Mouse (Mus musculus): Measurements from ENCODE around the gene Gcsh. TPM values are rescaled to one million over a fixed set of nuclear protein-coding genes. Genes with fewer than 3 reads are reported as not detected.

Gcsh gene
- 174 and 176 TPM in 2 replicates for polyA plus RNA-seq (2014; fragmentation: Nextera tagmentation; extraction: Ambion mirVana)

- under 1% methylated on average over 56 of the region's 56 CpGs for WGBS
- peaks cover 9% of the 10 kb centered on the region; the same call in 1 of the 2 replicates for H3K36me3 ChIP-seq (ENCODE audit: control insufficient read depth, insufficient read depth, low read length)
- no peaks in the 10 kb centered on the region for H3K27me3 ChIP-seq (replicated peaks; ENCODE audit: control insufficient read depth, insufficient read depth, low read length)
- peaks cover 11% of the 10 kb centered on the region for H3K4me1 ChIP-seq (replicated peaks; ENCODE audit: control insufficient read depth, insufficient read depth, low read length)
- H3K4me2 ChIP-seq (ENCODE audit: low read length): peak within 1 kb of the TSS; percentile 63
- no peaks in the 10 kb centered on the region for H3K9me3 ChIP-seq (ENCODE audit: control insufficient read depth, low read length)
- ATAC-seq (replicated peaks; ENCODE audit: low FRiP score, low TSS enrichment, low read depth) (peak; percentile 100), DNase-seq (ENCODE audit: low spot score) (peak; percentile 97)
- H3K4me3 ChIP-seq (ENCODE audit: low read depth, low read length): peak within 1 kb of the TSS; percentile 63
- peak within 1 kb of the TSS; percentile 61 for H3K9ac ChIP-seq (ENCODE audit: low read length)
- H3K27ac ChIP-seq (ENCODE audit: low read depth): peak within 1 kb of the TSS; percentile 44; the same call in 1 of the 2 replicates
Observed at GRCm38 (mm10) chr8:116993095-116993867, at the start of gene Gcsh. Gene Gcsh (minus strand): TSS chr8:116993537.

GRCm38 (mm10) chr8:117039843-117040242 is 46.5 kb upstream of the Gcsh start:
- Histone ChIP-seq H3K4me1 (replicated peaks; ENCODE audit: control insufficient read depth, insufficient read depth, low read length) (no peaks in the 10 kb centered on the region), H3K9me3 (ENCODE audit: control insufficient read depth, low read length) (no peaks in the 10 kb centered on the region), H3K27ac (ENCODE audit: low read depth) (no peak overlapping the region), H3K4me3 (ENCODE audit: low read depth, low read length) (no peak overlapping the region), H3K9ac (ENCODE audit: low read length) (no peak overlapping the region), H3K36me3 (ENCODE audit: control insufficient read depth, insufficient read depth, low read length) (no peaks in the 10 kb centered on the region), H3K27me3 (replicated peaks; ENCODE audit: control insufficient read depth, insufficient read depth, low read length) (no peaks in the 10 kb centered on the region), H3K4me2 (ENCODE audit: low read length) (no peak overlapping the region)
- DNase-seq (ENCODE audit: low spot score) (no peak), ATAC-seq (replicated peaks; ENCODE audit: low FRiP score, low TSS enrichment, low read depth) (no peak)
- WGBS: 79% methylated on average over 7 of the region's 7 CpGs

DNA sequence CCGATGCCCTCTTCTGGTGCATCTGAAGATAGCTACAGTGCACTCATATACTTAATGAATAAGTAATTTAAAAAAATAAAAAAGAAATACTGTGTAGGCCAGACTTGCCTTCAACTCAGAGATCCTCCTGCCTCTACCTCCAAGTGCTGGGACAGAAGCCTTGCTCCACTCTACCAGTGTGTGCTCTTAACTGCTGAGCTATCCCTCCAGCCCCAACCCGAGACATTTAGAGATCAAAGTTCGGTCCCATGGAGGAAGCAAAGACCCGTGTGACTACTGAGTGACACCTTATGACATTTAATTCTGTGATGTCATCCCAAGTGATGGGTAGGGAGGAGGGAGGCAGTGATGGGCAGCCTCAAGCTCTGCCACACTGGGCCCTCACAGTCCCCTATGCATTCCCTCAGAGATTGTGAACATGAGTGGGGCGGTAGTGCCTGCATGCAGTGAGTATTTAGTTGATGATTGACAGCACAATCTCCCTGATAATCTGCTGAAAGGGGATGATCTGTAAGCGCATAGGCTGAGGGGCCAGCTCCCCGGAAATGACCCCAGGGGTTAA is 44.1 kb upstream of the Gcsh start:
- Histone ChIP-seq H3K9ac (ENCODE audit: low read length) (no peak overlapping the region), H3K4me3 (ENCODE audit: low read depth, low read length) (no peak overlapping the region), H3K4me1 (replicated peaks; ENCODE audit: control insufficient read depth, insufficient read depth, low read length) (no peaks in the 10 kb centered on the region), H3K9me3 (ENCODE audit: control insufficient read depth, low read length) (no peaks in the 10 kb centered on the region), H3K36me3 (ENCODE audit: control insufficient read depth, insufficient read depth, low read length) (no peaks in the 10 kb centered on the region), H3K4me2 (ENCODE audit: low read length) (no peak overlapping the region), H3K27ac (ENCODE audit: low read depth) (no peak overlapping the region), H3K27me3 (replicated peaks; ENCODE audit: control insufficient read depth, insufficient read depth, low read length) (no peaks in the 10 kb centered on the region)
- DNase-seq (ENCODE audit: low spot score) (no peak), ATAC-seq (replicated peaks; ENCODE audit: low FRiP score, low TSS enrichment, low read depth) (no peak)
- 83% methylated on average over 7 of the region's 7 CpGs for WGBS

DNA sequence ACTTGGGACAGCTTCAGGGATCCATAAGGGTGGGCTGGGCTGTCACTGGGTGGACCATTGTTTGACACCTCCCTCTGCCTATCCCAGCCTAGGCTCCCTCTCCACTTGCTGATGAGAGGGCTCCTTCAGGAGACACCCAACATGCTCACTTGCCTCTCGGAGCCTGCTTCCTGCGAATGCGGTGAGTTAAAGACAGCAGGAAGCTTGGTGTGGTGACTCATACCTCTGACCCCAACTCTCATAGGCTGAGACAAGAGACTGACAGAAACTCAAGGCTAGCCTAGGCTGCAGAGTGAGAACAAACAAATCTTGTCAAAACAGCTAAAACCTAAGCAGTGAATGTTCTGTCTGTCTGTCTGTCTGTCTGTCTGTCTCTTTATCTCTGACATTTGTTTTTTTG is 40.1 kb upstream of the Gcsh start:
- DNase-seq (ENCODE audit: low spot score): no peak
- no peak for ATAC-seq (replicated peaks; ENCODE audit: low FRiP score, low TSS enrichment, low read depth)
- Histone ChIP-seq H3K27me3 (replicated peaks; ENCODE audit: control insufficient read depth, insufficient read depth, low read length) (no peaks in the 10 kb centered on the region), H3K36me3 (ENCODE audit: control insufficient read depth, insufficient read depth, low read length) (no peaks in the 10 kb centered on the region), H3K4me2 (ENCODE audit: low read length) (no peak overlapping the region), H3K27ac (ENCODE audit: low read depth) (no peak overlapping the region), H3K4me3 (ENCODE audit: low read depth, low read length) (no peak overlapping the region), H3K9ac (ENCODE audit: low read length) (no peak overlapping the region), H3K4me1 (replicated peaks; ENCODE audit: control insufficient read depth, insufficient read depth, low read length) (no peaks in the 10 kb centered on the region), H3K9me3 (ENCODE audit: control insufficient read depth, low read length) (no peaks in the 10 kb centered on the region)
- WGBS: 71% methylated on average over 3 of the region's 3 CpGs

GRCm38 (mm10) chr8:117032609-117033008 is 39.3 kb upstream of the Gcsh start:
- WGBS: 78% methylated on average over 8 of the region's 8 CpGs
- Histone ChIP-seq H3K9me3 (ENCODE audit: control insufficient read depth, low read length) (no peaks in the 10 kb centered on the region), H3K36me3 (ENCODE audit: control insufficient read depth, insufficient read depth, low read length) (no peaks in the 10 kb centered on the region), H3K4me2 (ENCODE audit: low read length) (no peak overlapping the region), H3K27me3 (replicated peaks; ENCODE audit: control insufficient read depth, insufficient read depth, low read length) (no peaks in the 10 kb centered on the region), H3K27ac (ENCODE audit: low read depth) (no peak overlapping the region), H3K9ac (ENCODE audit: low read length) (no peak overlapping the region), H3K4me3 (ENCODE audit: low read depth, low read length) (no peak overlapping the region), H3K4me1 (replicated peaks; ENCODE audit: control insufficient read depth, insufficient read depth, low read length) (no peaks in the 10 kb centered on the region)
- no peak for DNase-seq (ENCODE audit: low spot score)
- no peak for ATAC-seq (replicated peaks; ENCODE audit: low FRiP score, low TSS enrichment, low read depth)

DNA sequence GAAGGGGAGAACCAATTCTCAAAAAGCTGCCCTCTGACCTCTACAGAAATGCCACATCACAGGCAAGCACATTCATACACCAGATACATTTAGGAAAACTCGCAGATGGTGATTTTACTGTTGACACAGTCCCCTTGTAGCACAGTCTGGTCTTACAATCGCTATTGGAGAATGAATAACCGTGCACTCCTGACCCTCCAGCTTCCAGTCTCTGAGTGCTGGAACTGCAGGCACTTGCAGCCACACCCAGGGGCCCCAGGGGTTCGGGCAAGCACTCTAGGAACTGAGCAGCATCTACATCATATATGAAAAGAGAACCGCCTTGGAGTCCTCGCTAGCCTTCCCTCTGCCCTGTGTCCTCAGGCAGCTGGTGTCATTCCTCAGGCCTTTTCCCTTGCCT is 38.1 kb upstream of the Gcsh start:
- no peaks in the 10 kb centered on the region for H3K27me3 ChIP-seq (replicated peaks; ENCODE audit: control insufficient read depth, insufficient read depth, low read length)
- ATAC-seq (replicated peaks; ENCODE audit: low FRiP score, low TSS enrichment, low read depth) (peak; percentile 64), DNase-seq (ENCODE audit: low spot score) (no peak)
- H3K4me1 ChIP-seq (replicated peaks; ENCODE audit: control insufficient read depth, insufficient read depth, low read length): no peaks in the 10 kb centered on the region
- WGBS: 49% methylated on average over 6 of the region's 6 CpGs
- H3K9me3 ChIP-seq (ENCODE audit: control insufficient read depth, low read length): no peaks in the 10 kb centered on the region
- no peak overlapping the region for H3K27ac ChIP-seq (ENCODE audit: low read depth)
- no peaks in the 10 kb centered on the region for H3K36me3 ChIP-seq (ENCODE audit: control insufficient read depth, insufficient read depth, low read length)
- no peak overlapping the region for H3K4me3 ChIP-seq (ENCODE audit: low read depth, low read length)
- no peak overlapping the region for H3K4me2 ChIP-seq (ENCODE audit: low read length)
- H3K9ac ChIP-seq (ENCODE audit: low read length): no peak overlapping the region

DNA sequence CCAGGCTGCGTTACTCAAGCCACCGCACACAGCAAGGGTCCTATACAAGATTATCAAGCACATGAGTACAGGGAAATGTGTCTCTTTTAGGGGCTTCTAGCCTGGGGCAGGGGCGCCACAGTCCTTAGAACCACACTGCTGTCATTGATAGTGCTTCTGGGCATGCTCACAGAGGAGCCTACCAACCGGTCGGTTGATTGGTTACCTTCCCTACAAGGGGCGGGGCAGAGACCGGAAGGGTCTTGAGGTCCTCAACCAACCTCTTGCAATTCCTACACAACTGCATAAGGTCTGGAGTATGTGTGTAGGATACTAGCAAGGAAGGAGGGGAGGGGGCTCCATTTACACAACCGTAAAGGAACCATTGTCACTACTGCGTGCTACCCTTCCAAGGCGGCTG is 35.3 kb upstream of the Gcsh start:
- Histone ChIP-seq H3K27me3 (replicated peaks; ENCODE audit: control insufficient read depth, insufficient read depth, low read length) (no peaks in the 10 kb centered on the region), H3K4me3 (ENCODE audit: low read depth, low read length) (no peak overlapping the region), H3K27ac (ENCODE audit: low read depth) (no peak overlapping the region), H3K9ac (ENCODE audit: low read length) (no peak overlapping the region), H3K9me3 (ENCODE audit: control insufficient read depth, low read length) (no peaks in the 10 kb centered on the region), H3K4me2 (ENCODE audit: low read length) (no peak overlapping the region), H3K36me3 (ENCODE audit: control insufficient read depth, insufficient read depth, low read length) (no peaks in the 10 kb centered on the region), H3K4me1 (replicated peaks; ENCODE audit: control insufficient read depth, insufficient read depth, low read length) (no peaks in the 10 kb centered on the region)
- WGBS: 93% methylated on average over 10 of the region's 10 CpGs
- DNase-seq (ENCODE audit: low spot score) (no peak), ATAC-seq (replicated peaks; ENCODE audit: low FRiP score, low TSS enrichment, low read depth) (no peak)

DNA sequence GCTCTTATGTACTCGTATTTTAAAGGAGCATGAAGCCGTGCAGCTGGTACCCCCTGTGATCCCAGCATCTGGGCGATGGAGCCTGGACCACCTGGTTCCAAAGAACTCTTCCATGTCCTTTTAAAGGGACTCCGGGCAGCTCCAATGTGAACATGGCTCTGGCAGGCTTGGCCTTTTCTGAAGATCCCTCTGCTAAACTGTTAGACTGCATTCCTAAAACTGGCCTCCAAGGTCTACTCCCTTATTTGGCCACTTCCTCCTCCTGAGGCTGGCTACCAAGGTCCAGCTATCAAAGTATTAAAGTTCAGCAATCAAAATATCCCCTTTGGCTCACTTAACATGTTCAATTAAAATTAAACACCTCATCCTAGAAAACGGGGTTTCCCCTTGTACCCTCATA is 34.3 kb upstream of the Gcsh start:
- no peak for DNase-seq (ENCODE audit: low spot score)
- H3K27ac ChIP-seq (ENCODE audit: low read depth): no peak overlapping the region
- 85% methylated on average over 5 of the region's 5 CpGs for WGBS
- H3K4me3 ChIP-seq (ENCODE audit: low read depth, low read length): no peak overlapping the region
- H3K27me3 ChIP-seq (replicated peaks; ENCODE audit: control insufficient read depth, insufficient read depth, low read length): no peaks in the 10 kb centered on the region
- H3K4me1 ChIP-seq (replicated peaks; ENCODE audit: control insufficient read depth, insufficient read depth, low read length): no peaks in the 10 kb centered on the region
- no peak for ATAC-seq (replicated peaks; ENCODE audit: low FRiP score, low TSS enrichment, low read depth)
- no peak overlapping the region for H3K4me2 ChIP-seq (ENCODE audit: low read length)
- H3K36me3 ChIP-seq (ENCODE audit: control insufficient read depth, insufficient read depth, low read length): no peaks in the 10 kb centered on the region
- no peak overlapping the region for H3K9ac ChIP-seq (ENCODE audit: low read length)
- H3K9me3 ChIP-seq (ENCODE audit: control insufficient read depth, low read length): no peaks in the 10 kb centered on the region
